Mouse (Mus musculus): ENCODE data around the gene Scn5a. TPM values are rescaled to one million over a fixed set of nuclear protein-coding genes. Genes with fewer than 3 reads are reported as not detected.

Gene Scn5a
- polyA plus RNA-seq, 2 experiments: 0.02 TPM; not detected in 1

GRCm38 (mm10) chr9:119516815-119517214, 62.0 kb downstream of the Scn5a start:
- ATAC-seq (ENCODE audit: insufficient read depth) (no peak), DNase-seq (ENCODE audit: low read depth in 3 of 3, low spot score in 3 of 3) (no peak)
- no peaks in the 10 kb centered on the region for H3K9me3 ChIP-seq (ENCODE audit: control insufficient read depth, low read length)
- WGBS (ENCODE audit: insufficient replicate concordance): 55% methylated on average over 5 of the region's 5 CpGs
- H3K9ac ChIP-seq (replicated peaks): no peak overlapping the region
- H3K4me2 ChIP-seq (ENCODE audit: low read depth): no peak overlapping the region
- TF ChIP-seq CTCF (IDR thresholded peaks at IDR 0.05; ENCODE audit: low read depth): no peak
- no peak for TF ChIP-seq EP300 (IDR thresholded peaks at IDR 0.05; ENCODE audit: low read depth)
- no peaks in the 10 kb centered on the region for H3K4me1 ChIP-seq (replicated peaks; ENCODE audit: control insufficient read depth in 2 of 2, insufficient read depth in 2 of 2, low read length in 1 of 2)
- H3K27ac ChIP-seq: no peak overlapping the region
- H3K36me3 ChIP-seq (replicated peaks; ENCODE audit: control insufficient read depth, insufficient read depth, low read depth): no peaks in the 10 kb centered on the region
- no peaks in the 10 kb centered on the region for H3K27me3 ChIP-seq (ENCODE audit: control insufficient read depth, insufficient read depth, low read length)
- H3K4me3 ChIP-seq (ENCODE audit: insufficient read depth in 1 of 2, low read depth in 2 of 2, low read length in 2 of 2): no peak overlapping the region

DNA sequence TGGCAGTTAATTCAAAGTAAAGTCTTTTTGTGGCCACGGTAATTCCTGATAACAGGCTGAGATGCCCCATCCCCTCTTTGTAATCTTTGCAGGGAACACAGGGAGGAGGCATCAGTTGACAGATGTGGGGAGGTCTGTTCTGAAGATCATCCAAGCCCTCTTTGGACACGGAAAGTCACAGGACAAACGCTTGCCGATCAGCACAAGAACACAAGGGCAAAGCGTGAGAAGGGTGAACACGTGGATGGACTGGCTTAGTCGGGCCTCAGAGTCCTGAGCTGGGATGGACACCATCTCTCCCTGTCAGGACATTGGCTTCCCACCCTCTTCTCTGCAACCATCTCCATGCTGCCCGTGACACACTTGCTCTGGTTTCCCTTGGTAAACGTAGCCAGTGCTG, 63.4 kb downstream of the Scn5a start:
- Histone ChIP-seq H3K9me3 (ENCODE audit: control insufficient read depth, low read length) (no peaks in the 10 kb centered on the region), H3K4me3 (ENCODE audit: insufficient read depth in 1 of 2, low read depth in 2 of 2, low read length in 2 of 2) (no peak overlapping the region), H3K4me1 (replicated peaks; ENCODE audit: control insufficient read depth in 2 of 2, insufficient read depth in 2 of 2, low read length in 1 of 2) (no peaks in the 10 kb centered on the region), H3K27ac (no peak overlapping the region), H3K36me3 (replicated peaks; ENCODE audit: control insufficient read depth, insufficient read depth, low read depth) (no peaks in the 10 kb centered on the region), H3K9ac (replicated peaks) (no peak overlapping the region), H3K4me2 (ENCODE audit: low read depth) (no peak overlapping the region), H3K27me3 (ENCODE audit: control insufficient read depth, insufficient read depth, low read length) (no peaks in the 10 kb centered on the region)
- 65% methylated on average over 9 of the region's 9 CpGs for WGBS (ENCODE audit: insufficient replicate concordance)
- ATAC-seq (ENCODE audit: insufficient read depth) (no peak), DNase-seq (ENCODE audit: low read depth in 3 of 3, low spot score in 3 of 3) (no peak)
- TF ChIP-seq CTCF (IDR thresholded peaks at IDR 0.05; ENCODE audit: low read depth) (no peak), EP300 (IDR thresholded peaks at IDR 0.05; ENCODE audit: low read depth) (no peak)

DNA sequence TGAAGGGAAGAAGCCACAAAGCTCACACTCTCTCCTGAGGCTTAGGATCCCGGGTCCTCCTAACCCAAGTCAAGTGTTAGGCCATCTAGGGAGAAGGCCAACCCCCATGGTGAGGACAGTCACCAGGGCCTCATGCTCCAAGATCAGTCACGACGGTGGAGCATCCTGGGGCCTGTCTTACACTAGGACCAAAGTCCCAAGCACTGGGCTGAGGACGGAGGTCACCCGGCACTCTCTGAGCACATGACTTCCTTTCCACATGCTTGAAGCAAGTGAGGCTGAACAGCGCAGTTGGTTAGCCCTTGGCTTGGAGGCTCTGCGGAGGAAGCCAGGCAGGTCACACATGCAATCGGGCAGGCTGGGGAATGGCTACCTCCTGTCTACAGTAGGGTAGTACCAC, 63.8 kb downstream of the Scn5a start:
- Histone ChIP-seq H3K27me3 (ENCODE audit: control insufficient read depth, insufficient read depth, low read length) (no peaks in the 10 kb centered on the region), H3K4me2 (ENCODE audit: low read depth) (no peak overlapping the region), H3K9ac (replicated peaks) (no peak overlapping the region), H3K4me3 (ENCODE audit: insufficient read depth in 1 of 2, low read depth in 2 of 2, low read length in 2 of 2) (no peak overlapping the region), H3K4me1 (replicated peaks; ENCODE audit: control insufficient read depth in 2 of 2, insufficient read depth in 2 of 2, low read length in 1 of 2) (no peaks in the 10 kb centered on the region), H3K9me3 (ENCODE audit: control insufficient read depth, low read length) (no peaks in the 10 kb centered on the region), H3K27ac (no peak overlapping the region), H3K36me3 (replicated peaks; ENCODE audit: control insufficient read depth, insufficient read depth, low read depth) (no peaks in the 10 kb centered on the region)
- no peak for TF ChIP-seq CTCF (IDR thresholded peaks at IDR 0.05; ENCODE audit: low read depth)
- TF ChIP-seq EP300 (IDR thresholded peaks at IDR 0.05; ENCODE audit: low read depth): no peak
- 67% methylated on average over 8 of the region's 8 CpGs for WGBS (ENCODE audit: insufficient replicate concordance)
- DNase-seq (ENCODE audit: low read depth in 3 of 3, low spot score in 3 of 3) (no peak), ATAC-seq (ENCODE audit: insufficient read depth) (no peak)

GRCm38 (mm10) chr9:119513816-119514215, 65.0 kb downstream of the Scn5a start:
- H3K4me1 ChIP-seq (replicated peaks; ENCODE audit: control insufficient read depth in 2 of 2, insufficient read depth in 2 of 2, low read length in 1 of 2): no peaks in the 10 kb centered on the region
- TF ChIP-seq CTCF (IDR thresholded peaks at IDR 0.05; ENCODE audit: low read depth) (no peak), EP300 (IDR thresholded peaks at IDR 0.05; ENCODE audit: low read depth) (no peak)
- H3K4me3 ChIP-seq (ENCODE audit: insufficient read depth in 1 of 2, low read depth in 2 of 2, low read length in 2 of 2): no peak overlapping the region
- no peak overlapping the region for H3K27ac ChIP-seq
- H3K36me3 ChIP-seq (replicated peaks; ENCODE audit: control insufficient read depth, insufficient read depth, low read depth): no peaks in the 10 kb centered on the region
- no peaks in the 10 kb centered on the region for H3K9me3 ChIP-seq (ENCODE audit: control insufficient read depth, low read length)
- H3K4me2 ChIP-seq (ENCODE audit: low read depth): no peak overlapping the region
- ATAC-seq (ENCODE audit: insufficient read depth) (no peak), DNase-seq (ENCODE audit: low read depth in 3 of 3, low spot score in 3 of 3) (no peak)
- H3K27me3 ChIP-seq (ENCODE audit: control insufficient read depth, insufficient read depth, low read length): no peaks in the 10 kb centered on the region
- no peak overlapping the region for H3K9ac ChIP-seq (replicated peaks)
- 69% methylated on average over 8 of the region's 8 CpGs for WGBS (ENCODE audit: insufficient replicate concordance)

DNA sequence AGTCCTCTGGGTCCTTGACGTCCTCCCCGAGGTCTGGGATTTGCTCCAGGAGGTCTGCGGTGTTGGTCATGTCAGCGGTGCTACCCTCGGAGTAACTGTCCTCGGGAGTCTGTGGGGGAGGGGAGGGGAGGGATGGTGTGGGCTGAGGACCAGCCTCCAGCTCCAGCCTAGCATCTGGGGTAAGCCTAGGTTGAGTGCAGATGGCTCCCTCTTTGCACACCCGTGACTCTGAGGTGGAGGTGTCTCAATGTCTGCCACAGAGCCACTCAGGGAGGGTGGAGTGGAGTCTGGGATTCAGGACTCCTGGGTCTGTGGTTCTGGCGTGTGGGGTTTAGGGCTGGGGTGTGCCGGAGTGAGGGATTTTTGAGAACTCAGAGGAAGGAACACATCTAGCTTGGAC, 65.8 kb downstream of the Scn5a start:
- no peaks in the 10 kb centered on the region for H3K36me3 ChIP-seq (replicated peaks; ENCODE audit: control insufficient read depth, insufficient read depth, low read depth)
- H3K9me3 ChIP-seq (ENCODE audit: control insufficient read depth, low read length): no peaks in the 10 kb centered on the region
- no peak overlapping the region for H3K4me3 ChIP-seq (ENCODE audit: insufficient read depth in 1 of 2, low read depth in 2 of 2, low read length in 2 of 2)
- no peak for TF ChIP-seq EP300 (IDR thresholded peaks at IDR 0.05; ENCODE audit: low read depth)
- TF ChIP-seq CTCF (IDR thresholded peaks at IDR 0.05; ENCODE audit: low read depth): no peak
- WGBS (ENCODE audit: insufficient replicate concordance): 70% methylated on average over 9 of the region's 9 CpGs
- ATAC-seq (ENCODE audit: insufficient read depth) (no peak), DNase-seq (ENCODE audit: low read depth in 3 of 3, low spot score in 3 of 3) (no peak)
- H3K9ac ChIP-seq (replicated peaks): no peak overlapping the region
- no peak overlapping the region for H3K27ac ChIP-seq
- no peak overlapping the region for H3K4me2 ChIP-seq (ENCODE audit: low read depth)
- H3K4me1 ChIP-seq (replicated peaks; ENCODE audit: control insufficient read depth in 2 of 2, insufficient read depth in 2 of 2, low read length in 1 of 2): no peaks in the 10 kb centered on the region
- no peaks in the 10 kb centered on the region for H3K27me3 ChIP-seq (ENCODE audit: control insufficient read depth, insufficient read depth, low read length)

All from liver, embryonic 14.5 days (tissue).